Mouse (Mus musculus): Measurements from ENCODE around the gene Ahnak. TPM values are rescaled to one million over a fixed set of nuclear protein-coding genes. Genes with fewer than 3 reads are reported as not detected.

Gene Ahnak
- polyA plus RNA-seq, 1 experiment from 2014 or later = 2.2 TPM

- no peak overlapping the region for H3K9ac ChIP-seq (replicated peaks; ENCODE audit: low read depth, low read length)
- no peaks in the 10 kb centered on the region for H3K4me1 ChIP-seq (replicated peaks; ENCODE audit: control insufficient read depth, insufficient read depth, low read length)
- no peaks in the 10 kb centered on the region for H3K27me3 ChIP-seq (replicated peaks; ENCODE audit: control insufficient read depth, insufficient read depth, low read length)
- 83% methylated on average over 5 of the region's 5 CpGs for WGBS
- H3K27ac ChIP-seq (ENCODE audit: low read length) = no peak overlapping the region
- H3K4me3 ChIP-seq (replicated peaks; ENCODE audit: low read length) = no peak overlapping the region
- no peaks in the 10 kb centered on the region for H3K36me3 ChIP-seq (ENCODE audit: control insufficient read depth, insufficient read depth)
- no peaks in the 10 kb centered on the region for H3K9me3 ChIP-seq (ENCODE audit: control insufficient read depth, low read length)
- no peak for ATAC-seq
- H3K4me2 ChIP-seq (ENCODE audit: low read length) = no peak overlapping the region
Measured at GRCm38 (mm10) chr19:9106096-9106495, 117.0 kb downstream of the Ahnak start.

- Histone ChIP-seq H3K4me1 (replicated peaks; ENCODE audit: control insufficient read depth, insufficient read depth, low read length) (no peaks in the 10 kb centered on the region), H3K4me3 (replicated peaks; ENCODE audit: low read length) (no peak overlapping the region), H3K27ac (ENCODE audit: low read length) (no peak overlapping the region), H3K4me2 (ENCODE audit: low read length) (no peak overlapping the region), H3K9ac (replicated peaks; ENCODE audit: low read depth, low read length) (no peak overlapping the region), H3K36me3 (ENCODE audit: control insufficient read depth, insufficient read depth) (no peaks in the 10 kb centered on the region), H3K27me3 (replicated peaks; ENCODE audit: control insufficient read depth, insufficient read depth, low read length) (no peaks in the 10 kb centered on the region), H3K9me3 (ENCODE audit: control insufficient read depth, low read length) (no peaks in the 10 kb centered on the region)
- no peak for ATAC-seq
- 62% methylated on average over 4 of the region's 4 CpGs for WGBS
Measured at GRCm38 (mm10) chr19:9106751-9107378, 117.8 kb downstream of the Ahnak start.

DNA sequence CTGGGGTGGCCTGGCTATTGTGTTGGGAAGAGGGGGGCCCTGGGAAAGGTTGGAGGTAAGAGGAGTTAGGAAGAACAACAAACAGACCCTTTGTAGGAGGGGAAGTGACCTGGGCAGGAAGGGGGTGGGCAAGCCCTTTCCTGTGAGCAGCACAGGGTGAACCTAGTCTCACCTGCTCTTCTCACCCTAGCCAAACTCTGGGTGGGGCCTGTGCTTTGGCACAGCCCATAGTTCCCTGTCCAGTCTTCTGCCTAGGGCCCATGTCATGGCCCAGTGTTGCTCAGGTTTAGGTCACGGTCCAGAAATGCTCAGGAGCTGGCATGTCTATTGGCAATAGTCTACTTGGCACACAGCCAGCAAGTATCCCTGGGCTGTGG lies 118.3 kb downstream of the Ahnak start:
- Histone ChIP-seq H3K27ac (ENCODE audit: low read length) (no peak overlapping the region), H3K4me1 (replicated peaks; ENCODE audit: control insufficient read depth, insufficient read depth, low read length) (no peaks in the 10 kb centered on the region), H3K9me3 (ENCODE audit: control insufficient read depth, low read length) (no peaks in the 10 kb centered on the region), H3K36me3 (ENCODE audit: control insufficient read depth, insufficient read depth) (no peaks in the 10 kb centered on the region), H3K4me2 (ENCODE audit: low read length) (no peak overlapping the region), H3K4me3 (replicated peaks; ENCODE audit: low read length) (no peak overlapping the region), H3K27me3 (replicated peaks; ENCODE audit: control insufficient read depth, insufficient read depth, low read length) (no peaks in the 10 kb centered on the region), H3K9ac (replicated peaks; ENCODE audit: low read depth, low read length) (no peak overlapping the region)
- 58% methylated on average over 1 of the region's 1 CpGs for WGBS
- ATAC-seq = no peak

DNA sequence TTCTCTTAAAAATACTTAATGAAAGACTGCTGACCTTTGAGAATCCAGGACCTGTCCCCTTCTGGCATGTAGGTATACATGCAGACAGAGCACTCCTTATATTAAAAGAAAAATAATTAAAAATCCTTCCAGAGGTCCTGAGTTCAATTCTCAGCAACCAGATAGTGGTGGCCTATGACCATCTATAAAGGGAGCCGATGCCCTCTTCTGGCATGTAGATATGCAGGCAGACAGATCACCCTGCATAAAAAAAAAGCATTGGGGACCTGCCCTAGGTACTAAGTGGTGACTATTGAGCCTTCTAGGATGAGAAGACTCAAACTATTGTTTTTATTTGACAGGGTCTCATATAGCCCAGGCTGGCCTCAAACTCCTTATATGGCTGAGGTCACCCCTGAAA lies 119.5 kb downstream of the Ahnak start:
- no peak for ATAC-seq
- 96% methylated on average over 1 of the region's 1 CpGs for WGBS
- Histone ChIP-seq H3K4me3 (replicated peaks; ENCODE audit: low read length) (no peak overlapping the region), H3K4me1 (replicated peaks; ENCODE audit: control insufficient read depth, insufficient read depth, low read length) (no peaks in the 10 kb centered on the region), H3K9me3 (ENCODE audit: control insufficient read depth, low read length) (no peaks in the 10 kb centered on the region), H3K27me3 (replicated peaks; ENCODE audit: control insufficient read depth, insufficient read depth, low read length) (no peaks in the 10 kb centered on the region), H3K36me3 (ENCODE audit: control insufficient read depth, insufficient read depth) (peaks cover 2% of the 10 kb centered on the region; the same call in 1 of the 2 replicates), H3K9ac (replicated peaks; ENCODE audit: low read depth, low read length) (no peak overlapping the region), H3K27ac (ENCODE audit: low read length) (no peak overlapping the region), H3K4me2 (ENCODE audit: low read length) (no peak overlapping the region)

DNA sequence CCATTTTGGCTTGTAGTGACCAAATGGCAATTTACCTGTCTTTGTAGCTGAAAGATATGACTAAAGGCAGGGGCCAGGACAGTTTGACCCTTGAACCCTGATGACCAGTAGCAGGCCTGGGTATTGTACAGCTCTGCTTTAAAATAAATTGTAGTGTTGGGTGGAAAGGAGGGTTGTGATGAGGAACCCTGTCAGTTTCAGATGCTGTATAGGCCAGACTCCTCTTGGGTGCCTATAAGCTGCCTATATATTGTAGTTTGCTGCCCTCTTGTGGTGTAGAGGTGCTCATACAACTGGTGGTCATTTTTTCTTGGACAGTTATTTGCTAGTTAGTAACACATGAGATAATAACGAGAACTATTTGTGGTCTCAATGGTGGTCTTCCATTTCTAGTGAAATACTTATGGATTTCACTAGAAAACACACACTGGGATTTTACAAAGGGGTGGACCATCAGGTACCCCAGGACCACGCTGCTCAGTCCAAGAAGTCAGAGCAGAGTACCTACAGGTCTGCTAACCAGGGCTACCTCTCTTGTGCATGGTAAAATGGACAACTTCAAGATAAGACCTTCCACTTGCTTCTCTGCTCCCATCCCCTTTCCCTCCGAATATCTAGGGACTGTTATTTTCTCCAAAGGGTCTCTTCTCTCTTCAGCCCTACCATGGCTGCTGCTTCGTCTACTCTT lies 121.2 kb downstream of the Ahnak start:
- no peak overlapping the region for H3K4me2 ChIP-seq (ENCODE audit: low read length)
- ATAC-seq = peak; percentile 93
- no peak overlapping the region for H3K4me3 ChIP-seq (replicated peaks; ENCODE audit: low read length)
- no peaks in the 10 kb centered on the region for H3K27me3 ChIP-seq (replicated peaks; ENCODE audit: control insufficient read depth, insufficient read depth, low read length)
- no peaks in the 10 kb centered on the region for H3K9me3 ChIP-seq (ENCODE audit: control insufficient read depth, low read length)
- H3K27ac ChIP-seq (ENCODE audit: low read length) = no peak overlapping the region
- H3K9ac ChIP-seq (replicated peaks; ENCODE audit: low read depth, low read length) = no peak overlapping the region
- no peaks in the 10 kb centered on the region for H3K4me1 ChIP-seq (replicated peaks; ENCODE audit: control insufficient read depth, insufficient read depth, low read length)
- WGBS = 59% methylated on average over 4 of the region's 4 CpGs
- H3K36me3 ChIP-seq (ENCODE audit: control insufficient read depth, insufficient read depth) = peaks cover 7% of the 10 kb centered on the region; the same call in 1 of the 2 replicates

DNA sequence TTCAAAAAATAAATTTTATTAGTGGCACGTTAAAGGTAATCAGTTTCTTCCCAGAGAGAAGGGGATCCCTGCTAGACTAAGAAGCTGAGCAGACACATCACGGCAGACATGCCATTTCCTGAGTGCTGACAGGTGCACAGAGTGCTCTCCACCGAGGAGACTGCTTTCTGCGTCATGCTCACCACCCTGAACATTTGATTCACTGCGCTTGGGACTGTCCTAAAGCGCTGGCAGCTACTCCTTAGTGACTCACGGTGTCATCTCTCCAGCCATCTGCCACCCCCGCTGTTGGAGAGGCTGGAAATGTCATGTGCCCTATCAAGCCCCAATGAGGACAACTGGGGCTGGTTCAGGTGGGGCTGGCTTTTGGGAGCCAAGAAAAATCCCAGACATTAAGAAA lies 123.0 kb downstream of the Ahnak start:
- ATAC-seq = no peak
- Histone ChIP-seq H3K36me3 (ENCODE audit: control insufficient read depth, insufficient read depth) (peaks cover 12% of the 10 kb centered on the region; the same call in 1 of the 2 replicates), H3K27ac (ENCODE audit: low read length) (no peak overlapping the region), H3K9ac (replicated peaks; ENCODE audit: low read depth, low read length) (no peak overlapping the region), H3K4me3 (replicated peaks; ENCODE audit: low read length) (no peak overlapping the region), H3K4me1 (replicated peaks; ENCODE audit: control insufficient read depth, insufficient read depth, low read length) (no peaks in the 10 kb centered on the region), H3K9me3 (ENCODE audit: control insufficient read depth, low read length) (no peaks in the 10 kb centered on the region), H3K4me2 (ENCODE audit: low read length) (no peak overlapping the region), H3K27me3 (replicated peaks; ENCODE audit: control insufficient read depth, insufficient read depth, low read length) (no peaks in the 10 kb centered on the region)
- WGBS = 84% methylated on average over 8 of the region's 8 CpGs

DNA sequence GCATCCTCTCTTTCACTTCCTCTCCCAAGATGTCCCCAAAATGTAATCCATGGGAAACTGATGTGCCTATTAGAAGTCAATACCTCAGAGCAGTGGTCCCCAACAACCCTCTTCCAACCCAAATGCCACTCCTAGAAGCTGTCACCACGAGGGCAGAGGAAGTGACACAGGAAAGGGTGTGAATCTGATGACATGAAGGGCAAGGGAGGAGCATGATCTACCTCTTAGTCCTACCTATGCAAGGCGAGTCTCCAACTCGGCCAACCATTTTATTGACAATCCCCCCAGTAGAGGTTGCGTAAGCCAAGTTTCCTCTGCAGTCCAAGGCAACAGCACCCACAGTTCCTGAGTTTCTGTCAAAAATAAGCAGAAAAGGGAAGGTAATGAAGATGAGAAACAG lies 127.2 kb downstream of the Ahnak start:
- WGBS = 86% methylated on average over 4 of the region's 4 CpGs
- Histone ChIP-seq H3K36me3 (ENCODE audit: control insufficient read depth, insufficient read depth) (peaks cover 12% of the 10 kb centered on the region; the same call in 1 of the 2 replicates), H3K4me2 (ENCODE audit: low read length) (no peak overlapping the region), H3K9ac (replicated peaks; ENCODE audit: low read depth, low read length) (no peak overlapping the region), H3K4me3 (replicated peaks; ENCODE audit: low read length) (no peak overlapping the region), H3K9me3 (ENCODE audit: control insufficient read depth, low read length) (no peaks in the 10 kb centered on the region), H3K4me1 (replicated peaks; ENCODE audit: control insufficient read depth, insufficient read depth, low read length) (0 out of 2 replicates have a peak, but pooled peaks cover 3% of the 10 kb centered on the region), H3K27me3 (replicated peaks; ENCODE audit: control insufficient read depth, insufficient read depth, low read length) (no peaks in the 10 kb centered on the region), H3K27ac (ENCODE audit: low read length) (no peak overlapping the region)
- ATAC-seq = no peak

- Histone ChIP-seq H3K9ac (replicated peaks; ENCODE audit: low read depth, low read length) (no peak overlapping the region), H3K27me3 (replicated peaks; ENCODE audit: control insufficient read depth, insufficient read depth, low read length) (no peaks in the 10 kb centered on the region), H3K4me1 (replicated peaks; ENCODE audit: control insufficient read depth, insufficient read depth, low read length) (0 out of 2 replicates have a peak, but pooled peaks cover 3% of the 10 kb centered on the region), H3K27ac (ENCODE audit: low read length) (no peak overlapping the region), H3K36me3 (ENCODE audit: control insufficient read depth, insufficient read depth) (peaks cover 12% of the 10 kb centered on the region; the same call in 1 of the 2 replicates), H3K4me3 (replicated peaks; ENCODE audit: low read length) (no peak overlapping the region), H3K4me2 (ENCODE audit: low read length) (no peak overlapping the region), H3K9me3 (ENCODE audit: control insufficient read depth, low read length) (no peaks in the 10 kb centered on the region)
- peak; percentile 94 for ATAC-seq
- 27% methylated on average over 5 of the region's 5 CpGs for WGBS
Measured at GRCm38 (mm10) chr19:9117275-9117674, 128.2 kb downstream of the Ahnak start.

DNA sequence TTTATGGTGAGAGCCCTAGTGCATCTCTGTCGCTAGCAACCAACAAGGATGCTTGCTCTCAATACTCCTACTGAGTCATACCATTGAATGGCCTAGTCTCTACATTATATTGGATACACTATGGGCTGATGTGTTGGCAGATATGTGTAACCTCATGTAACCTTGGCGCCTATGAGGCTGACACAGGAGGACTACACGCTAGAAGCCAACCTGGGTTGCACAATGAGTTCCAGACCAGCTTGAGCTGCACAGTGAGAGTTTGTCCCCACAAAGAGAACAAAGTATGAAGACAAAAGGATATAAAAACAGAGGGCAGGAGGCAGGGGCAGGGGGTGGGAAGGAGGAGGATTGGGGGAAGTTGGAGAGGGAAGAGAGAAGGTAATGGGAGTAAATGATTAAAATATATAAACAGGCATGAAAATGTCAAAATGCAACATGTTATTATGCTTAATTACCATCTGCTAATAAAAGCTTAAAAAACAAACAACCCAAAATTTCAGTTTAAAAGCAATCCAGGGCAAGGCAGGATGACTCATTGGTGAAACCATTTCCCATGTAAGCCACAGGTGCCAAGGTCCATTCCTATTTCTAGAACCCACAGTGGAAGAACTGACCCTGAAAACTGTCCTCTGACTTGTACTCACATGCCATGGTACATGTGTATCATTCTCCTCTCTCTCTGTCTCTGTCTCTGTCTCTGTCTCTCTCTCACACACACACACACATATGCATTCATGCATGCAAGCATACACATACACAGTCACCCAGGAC lies 130.8 kb downstream of the Ahnak start:
- Histone ChIP-seq H3K27me3 (replicated peaks; ENCODE audit: control insufficient read depth, insufficient read depth, low read length) (no peaks in the 10 kb centered on the region), H3K9me3 (ENCODE audit: control insufficient read depth, low read length) (no peaks in the 10 kb centered on the region), H3K36me3 (ENCODE audit: control insufficient read depth, insufficient read depth) (peaks cover 5% of the 10 kb centered on the region; the same call in 1 of the 2 replicates), H3K4me1 (replicated peaks; ENCODE audit: control insufficient read depth, insufficient read depth, low read length) (0 out of 2 replicates have a peak, but pooled peaks cover 3% of the 10 kb centered on the region), H3K9ac (replicated peaks; ENCODE audit: low read depth, low read length) (no peak overlapping the region), H3K27ac (ENCODE audit: low read length) (no peak overlapping the region), H3K4me3 (replicated peaks; ENCODE audit: low read length) (no peak overlapping the region), H3K4me2 (ENCODE audit: low read length) (no peak overlapping the region)
- no peak for ATAC-seq
- WGBS = 93% methylated on average over 3 of the region's 3 CpGs

All from forebrain, embryonic 16.5 days (tissue).